Comparison of ENCODE assay signal across 10 mouse cellular contexts in the genomic region with DNA sequence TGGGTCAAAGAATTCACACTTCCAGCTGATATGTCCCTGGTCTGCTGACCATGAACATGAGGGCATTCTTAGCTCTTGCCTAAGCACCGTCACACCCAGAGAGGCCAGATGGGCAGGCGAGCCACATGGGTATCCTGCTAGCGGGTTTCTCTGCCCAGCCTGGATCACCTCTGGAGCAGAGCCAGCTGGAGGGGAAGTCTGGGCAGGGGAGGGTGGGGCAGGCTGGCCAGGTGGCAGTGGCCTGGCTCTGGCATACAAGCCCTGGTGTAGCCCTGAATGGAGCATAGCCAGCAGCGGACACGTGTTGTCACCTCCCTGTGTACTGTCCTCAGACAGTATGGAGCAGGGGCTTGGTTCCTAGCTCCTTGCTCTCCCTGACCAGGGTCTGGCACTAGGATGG. TPM values are rescaled to one million over a fixed set of nuclear protein-coding genes. Genes with fewer than 3 reads are reported as not detected.
A peak's percentile ranks its signal among the peaks of the same experiment; 100 is the strongest.
DNase-seq lines count a peak whose midpoint lies in the region; ATAC-seq and TF ChIP-seq lines count a peak whose summit lies in the region.
"Had no signal": no experiment of that assay in that cellular context is flagged by ENCODE, and none has a peak within 500 bp of the region (broad histone marks: within the 10 kb centered on the region; RNA-seq: fewer than 3 reads in every experiment).

No protein-coding gene starts in this region.

- no peak overlapping the region for H3K4me3 ChIP-seq in lung, postnatal 0 days (ENCODE audit: low read depth, low read length)
- H3K4me3 ChIP-seq in hindbrain, embryonic 14.5 days (replicated peaks; ENCODE audit: low read length), result no peak overlapping the region

- no peak overlapping the region for H3K4me2 ChIP-seq in lung, postnatal 0 days (replicated peaks; ENCODE audit: low read depth, low read length)
- no peak overlapping the region for H3K4me2 ChIP-seq in hindbrain, embryonic 14.5 days (replicated peaks)
- H3K4me2 ChIP-seq: lung, embryonic 14.5 days had no signal

- no peaks in the 10 kb centered on the region for H3K9me3 ChIP-seq in lung, postnatal 0 days (ENCODE audit: low read length)
- no peaks in the 10 kb centered on the region for H3K9me3 ChIP-seq in hindbrain, embryonic 14.5 days (ENCODE audit: control insufficient read depth, low read length)

- TF ChIP-seq CTCF in lung, postnatal 0 days (IDR thresholded peaks at IDR 0.05), result no peak

- 57% methylated on average over 5 of the region's 5 CpGs for WGBS in lung, postnatal 0 days
- 76% methylated on average over 5 of the region's 5 CpGs for WGBS in hindbrain, embryonic 14.5 days

- H3K27ac ChIP-seq in lung, postnatal 0 days (ENCODE audit: low read length), result no peak overlapping the region
- no peak overlapping the region for H3K27ac ChIP-seq in hindbrain, embryonic 14.5 days

- no peaks in the 10 kb centered on the region for H3K4me1 ChIP-seq in lung, postnatal 0 days (ENCODE audit: insufficient read depth, low read depth, low read length)
- H3K4me1 ChIP-seq in hindbrain, embryonic 14.5 days (replicated peaks; ENCODE audit: control insufficient read depth, insufficient read depth, low read length), result no peaks in the 10 kb centered on the region

- peak; percentile 30 for ATAC-seq in lung, postnatal 0 days
- peak; percentile 28; the same call in 1 of the 2 replicates for ATAC-seq in hindbrain, embryonic 14.5 days (ENCODE audit: low FRiP score)

- TF ChIP-seq EP300 in lung, postnatal 0 days (IDR thresholded peaks at IDR 0.05), result no peak

- DNase-seq in adrenal gland, postnatal 25 days, result peak; percentile 61
- no peak for DNase-seq in adrenal gland, adult 18-20 months (ENCODE audit: low spot score in 2 of 2)
- no peak for DNase-seq in lung, postnatal 0 days (ENCODE audit: low spot score)
- DNase-seq in lung, postnatal 4 days, result no peak
- peak; percentile 94 to 97 for DNase-seq in cerebellum, postnatal 25 days
- no peak for DNase-seq in hindbrain, embryonic 14.5 days (ENCODE audit: low spot score)
- DNase-seq in right cerebral cortex, adult 18-20 months, result no peak
- DNase-seq in left cerebral cortex, adult 9 months (ENCODE audit: low spot score in 2 of 2), result no peak
- DNase-seq: layer of hippocampus, adult 9-11 months; lung, embryonic 14.5 days had no signal

- H3K9ac ChIP-seq in lung, postnatal 0 days (replicated peaks; ENCODE audit: low read depth), result no peak overlapping the region
- no peak overlapping the region for H3K9ac ChIP-seq in hindbrain, embryonic 14.5 days
- H3K9ac ChIP-seq: lung, embryonic 14.5 days had no signal

- 0 out of 2 replicates have a peak, but pooled peaks cover 4% of the 10 kb centered on the region for H3K36me3 ChIP-seq in lung, postnatal 0 days (ENCODE audit: insufficient read depth, low read length)
- H3K36me3 ChIP-seq in hindbrain, embryonic 14.5 days (replicated peaks; ENCODE audit: control insufficient read depth, insufficient read depth), result peaks cover 43% of the 10 kb centered on the region

- H3K27me3 ChIP-seq in lung, postnatal 0 days (replicated peaks; ENCODE audit: insufficient read depth, low read length), result no peaks in the 10 kb centered on the region
- H3K27me3 ChIP-seq in hindbrain, embryonic 14.5 days (ENCODE audit: control insufficient read depth, insufficient read depth, low read length), result no peaks in the 10 kb centered on the region

RNA-seq across cellular contexts. Expression of a gene that starts 22.3 kb away (rescaled TPM):
- total RNA-seq in adrenal gland, postnatal 25 days (2021), result 0.27 TPM in 1 of 2 replicates, not detected in the other
- total RNA-seq in adrenal gland, adult 18-20 months (2021), result under 1 TPM in 1 of 2 experiments, not detected in 1; 0.35 TPM
- polyA plus RNA-seq in lung, postnatal 0 days (2015; fragmentation: Nextera tagmentation; extraction: Ambion mirVana), result 0.13 and 0.29 TPM in 2 replicates
- polyA plus RNA-seq in hindbrain, embryonic 14.5 days (2014; fragmentation: Nextera tagmentation; extraction: Ambion mirVana), result 0.10 and 0.27 TPM in 2 replicates

RNA-seq across cellular contexts. Expression of a gene that starts 42.6 kb away (rescaled TPM):
- 71.3 and 76.9 TPM in 2 replicates for total RNA-seq in adrenal gland, postnatal 25 days (2021)
- 10 to 100 TPM; 64.0 to 70.2 TPM for total RNA-seq in adrenal gland, adult 18-20 months (2021)
- 10.4 and 11.1 TPM in 2 replicates for polyA plus RNA-seq in lung, postnatal 0 days (2015; fragmentation: Nextera tagmentation; extraction: Ambion mirVana)
- 17.3 and 17.9 TPM in 2 replicates for polyA plus RNA-seq in hindbrain, embryonic 14.5 days (2014; fragmentation: Nextera tagmentation; extraction: Ambion mirVana)

RNA-seq across cellular contexts. Expression of a gene that starts 43.7 kb away (rescaled TPM):
- 23.9 and 28.8 TPM in 2 replicates for total RNA-seq in adrenal gland, postnatal 25 days (2021)
- 10 to 100 TPM; 19.3 to 22.3 TPM for total RNA-seq in adrenal gland, adult 18-20 months (2021)
- 5.1 and 7.0 TPM in 2 replicates for polyA plus RNA-seq in lung, postnatal 0 days (2015; fragmentation: Nextera tagmentation; extraction: Ambion mirVana)
- polyA plus RNA-seq in hindbrain, embryonic 14.5 days (2014; fragmentation: Nextera tagmentation; extraction: Ambion mirVana), result 48.1 and 53.9 TPM in 2 replicates

Comparison
In these comparisons a context has a peak if more than half of its experiments do, and no peak if none do; other contexts are left out.
1. DNase-seq: peak in adrenal gland, postnatal 25 days (single experiment) and cerebellum, postnatal 25 days (2 of 2); none in adrenal gland, adult 18-20 months (0 of 2), lung, postnatal 0 days (single experiment), lung, postnatal 4 days (0 of 2), hindbrain, embryonic 14.5 days (single experiment), right cerebral cortex, adult 18-20 months (single experiment) and left cerebral cortex, adult 9 months (0 of 2).